Mouse (Mus musculus) adrenal gland, postnatal 25 days (tissue): ENCODE data around the gene Ntn5. TPM values are rescaled to one million over a fixed set of nuclear protein-coding genes. Genes with fewer than 3 reads are reported as not detected.

Experiments used
- DNase-seq: peaks from one replicate; pipeline ENCODE4 v3.0.0; 2021; ENCODE audit warnings: mixed read lengths
- total RNA-seq: library from RNA; stranded (reverse); gene quantifications from 2 replicates; pipeline ENCODE4 v1.2.3, GENCODE M21; 2021

Gene Ntn5
- total RNA-seq, 1 experiment from 2014 or later: not detected

GRCm38 (mm10) chr7:45713881-45714520 is 30.2 kb downstream of the Ntn5 start:
- DNase-seq: no peak

GRCm38 (mm10) chr7:45714630-45715089 is 30.8 kb downstream of the Ntn5 start:
- no peak for DNase-seq

- peak; percentile 98 for DNase-seq
These were observed 31.4 kb downstream of the Ntn5 start, which contains the start of gene Rpl18 for GRCm38 (mm10) chr7:45715090-45715708. Gene Rpl18 (plus strand): TSS chr7:45715457.

GRCm38 (mm10) chr7:45715741-45716459 is 32.1 kb downstream of the Ntn5 start:
- DNase-seq: no peak

GRCm38 (mm10) chr7:45716460-45716857 is 32.6 kb downstream of the Ntn5 start:
- DNase-seq: no peak

- DNase-seq: no peak
These were observed 33.4 kb downstream of the Ntn5 start for GRCm38 (mm10) chr7:45716952-45717917.

GRCm38 (mm10) chr7:45717918-45718297 is 34.1 kb downstream of the Ntn5 start, which contains the start of gene Sphk2:
Gene Sphk2 (minus strand): TSS chr7:45718002.
- peak; percentile 98 for DNase-seq

GRCm38 (mm10) chr7:45718331-45718730 is 34.5 kb downstream of the Ntn5 start:
- DNase-seq: no peak

GRCm38 (mm10) chr7:45719180-45719579 is 35.4 kb downstream of the Ntn5 start:
- no peak for DNase-seq

GRCm38 (mm10) chr7:45719738-45720412 is 36.1 kb downstream of the Ntn5 start:
- no peak for DNase-seq

- no peak for DNase-seq
These were observed 36.8 kb downstream of the Ntn5 start, which contains the start of gene Fam83e for GRCm38 (mm10) chr7:45720413-45721233. Gene Fam83e (plus strand): TSS chr7:45721212.

GRCm38 (mm10) chr7:45721234-45721571 is 37.4 kb downstream of the Ntn5 start:
- DNase-seq: no peak

GRCm38 (mm10) chr7:45721642-45722347 is 38.0 kb downstream of the Ntn5 start:
- DNase-seq: no peak

- no peak for DNase-seq
These were observed 38.5 kb downstream of the Ntn5 start for GRCm38 (mm10) chr7:45722348-45722713.

GRCm38 (mm10) chr7:45723301-45723700 is 39.5 kb downstream of the Ntn5 start:
- no peak for DNase-seq

- no peak for DNase-seq
These were observed 40.0 kb downstream of the Ntn5 start for GRCm38 (mm10) chr7:45723781-45724180.

- no peak for DNase-seq
These were observed 41.3 kb downstream of the Ntn5 start for GRCm38 (mm10) chr7:45725151-45725550.

- no peak for DNase-seq
These were observed 41.9 kb downstream of the Ntn5 start, which contains the start of gene Spaca4 for GRCm38 (mm10) chr7:45725713-45726112. Gene Spaca4 (minus strand): TSS chr7:45725813.

- no peak for DNase-seq
These were observed 42.6 kb downstream of the Ntn5 start for GRCm38 (mm10) chr7:45726419-45726818.

GRCm38 (mm10) chr7:45727625-45728024 is 43.8 kb downstream of the Ntn5 start:
- DNase-seq: no peak
